9 mouse cellular contexts compared by ENCODE assay signal in genomic region chr17:84274163-84274562, GRCm38 (mm10).
DNase-seq lines count a peak whose midpoint lies in the region; ATAC-seq lines count a peak whose summit lies in the region.
"Had no signal": no experiment of that assay in that cellular context is flagged by ENCODE, and none has a peak within 500 bp of the region (broad histone marks: within the 10 kb centered on the region; RNA-seq: fewer than 3 reads in every experiment).

No protein-coding gene starts in this region.

- no peak overlapping the region for H3K4me3 ChIP-seq in kidney, embryonic 15.5 days (replicated peaks)
- no peak overlapping the region for H3K4me3 ChIP-seq in heart, embryonic 16.5 days (ENCODE audit: low read length)
- no peak overlapping the region for H3K4me3 ChIP-seq in midbrain, embryonic 16.5 days (ENCODE audit: low read depth, low read length)

- intact Hi-C loops in left cerebral cortex, postnatal 14 days (cut with DNase I): no loop called here

- H3K27ac ChIP-seq in kidney, embryonic 15.5 days: peak overlapping the region; percentile 89
- H3K27ac ChIP-seq in heart, embryonic 16.5 days (ENCODE audit: low read length): peak overlapping the region; percentile 89
- H3K27ac ChIP-seq in midbrain, embryonic 16.5 days (ENCODE audit: low read length): peak overlapping the region; percentile 72

- H3K27me3 ChIP-seq in kidney, embryonic 15.5 days: no peaks in the 10 kb centered on the region
- H3K27me3 ChIP-seq in heart, embryonic 16.5 days (ENCODE audit: control insufficient read depth, insufficient read depth, low read length): no peaks in the 10 kb centered on the region
- H3K27me3 ChIP-seq in midbrain, embryonic 16.5 days (ENCODE audit: control insufficient read depth, insufficient read depth, low read depth, low read length): no peaks in the 10 kb centered on the region

- H3K4me2 ChIP-seq in kidney, embryonic 15.5 days: no peak overlapping the region
- H3K4me2 ChIP-seq in heart, embryonic 16.5 days (ENCODE audit: low read depth, low read length): no peak overlapping the region
- no peak overlapping the region for H3K4me2 ChIP-seq in midbrain, embryonic 16.5 days (ENCODE audit: low read length)

- 33% methylated on average over 6 of the region's 6 CpGs for WGBS in kidney, embryonic 15.5 days
- 41% methylated on average over 6 of the region's 6 CpGs for WGBS in heart, embryonic 16.5 days
- WGBS in midbrain, embryonic 16.5 days: 45% methylated on average over 6 of the region's 6 CpGs

- no peak for ATAC-seq in kidney, embryonic 15.5 days (replicated peaks; ENCODE audit: low FRiP score)
- ATAC-seq in heart, embryonic 16.5 days (replicated peaks; ENCODE audit: extremely low read depth, insufficient read depth, low FRiP score): peak; percentile 33; the same call in 1 of the 2 replicates
- no peak for ATAC-seq in midbrain, embryonic 16.5 days

- H3K9ac ChIP-seq in kidney, embryonic 15.5 days: 0 out of 2 replicates have a peak overlapping the region, but pooled peaks have one; percentile 7
- H3K9ac ChIP-seq in heart, embryonic 16.5 days (ENCODE audit: low read length): peak overlapping the region; percentile 37; the same call in 1 of the 2 replicates
- no peak overlapping the region for H3K9ac ChIP-seq in midbrain, embryonic 16.5 days (ENCODE audit: low read depth, low read length)

- H3K9me3 ChIP-seq in kidney, embryonic 15.5 days (replicated peaks): no peaks in the 10 kb centered on the region
- no peaks in the 10 kb centered on the region for H3K9me3 ChIP-seq in heart, embryonic 16.5 days (replicated peaks; ENCODE audit: control insufficient read depth, low read length)
- H3K9me3 ChIP-seq in midbrain, embryonic 16.5 days (replicated peaks; ENCODE audit: control insufficient read depth, low read length, poor library complexity, severe bottlenecking): no peaks in the 10 kb centered on the region
- H3K9me3 ChIP-seq: G1E had no signal

- DNase-seq in kidney, postnatal 10 days: no peak
- peak; percentile 59 for DNase-seq in embryo, embryonic 10.5 days (ENCODE audit: low spot score)
- DNase-seq in yolk sac, embryonic 10.5 days (ENCODE audit: low spot score): no peak
- DNase-seq in left cerebral cortex, postnatal 14 days (ENCODE audit: low spot score in 2 of 2): no peak
- no peak for DNase-seq in cerebellum, adult 8-10 months

- H3K36me3 ChIP-seq in kidney, embryonic 15.5 days: no peaks in the 10 kb centered on the region; the same call in 1 of the 2 replicates
- no peaks in the 10 kb centered on the region for H3K36me3 ChIP-seq in heart, embryonic 16.5 days (ENCODE audit: control insufficient read depth, insufficient read depth)
- no peaks in the 10 kb centered on the region for H3K36me3 ChIP-seq in midbrain, embryonic 16.5 days (ENCODE audit: control insufficient read depth, insufficient read depth, low read length)

- H3K4me1 ChIP-seq in kidney, embryonic 15.5 days: peaks cover 61% of the 10 kb centered on the region
- peaks cover 43% of the 10 kb centered on the region for H3K4me1 ChIP-seq in heart, embryonic 16.5 days (ENCODE audit: control insufficient read depth, insufficient read depth, low read length)
- peaks cover 6% of the 10 kb centered on the region for H3K4me1 ChIP-seq in midbrain, embryonic 16.5 days (ENCODE audit: control insufficient read depth, insufficient read depth, low read length)
